Mouse (Mus musculus) adrenal gland, adult (tissue): ENCODE measurements at regions not wholly inside any gene's neighbourhood (a gene's known extent, or its start where the extent isn't known, plus 50 kb on each side); places are given as distances from the start of the nearest gene placed in this dataset.
"Not testable (repeated sequence)": the region's sequence is repeated elsewhere in the genome, so short reads cannot be mapped to it uniquely, and the experiment has no call there.

Experiments
- DNase-seq, 2 experiments: peaks; one replicate each; pipeline ENCODE4 v3.0.0; 2022 to 2023; ENCODE audit warnings: low spot score in 1 of 2; ENCODE audit not compliant: inconsistent age in 2 of 2

- DNase-seq: peak in 1 of 2 experiments; percentile 23
These were observed 292.0 kb downstream of the Gadd45g start for GRCm38 (mm10) chr13:52138331-52138945.

- DNase-seq: no peak
These were observed 292.8 kb downstream of the Gadd45g start for GRCm38 (mm10) chr13:52139140-52139809.

GRCm38 (mm10) chr13:52140221-52140620, 293.7 kb downstream of the Gadd45g start:
- peak in 1 of 2 experiments; percentile 79 for DNase-seq

GRCm38 (mm10) chr13:52144066-52144465, 297.6 kb downstream of the Gadd45g start:
- DNase-seq: not testable (repeated sequence)

- DNase-seq: no peak
These were observed 299.4 kb downstream of the Gadd45g start for GRCm38 (mm10) chr13:52145926-52146325.

GRCm38 (mm10) chr13:52150281-52150680, 303.8 kb downstream of the Gadd45g start:
- no peak for DNase-seq

GRCm38 (mm10) chr13:52151777-52152176, 305.3 kb downstream of the Gadd45g start:
- DNase-seq: no peak

GRCm38 (mm10) chr13:52152221-52152620, 305.7 kb downstream of the Gadd45g start:
- DNase-seq: no peak

- DNase-seq: peak in 1 of 2 experiments; percentile 21
These were observed 306.6 kb downstream of the Gadd45g start for GRCm38 (mm10) chr13:52153030-52153429.

- DNase-seq: peak in 1 of 2 experiments; percentile 65
These were observed 307.1 kb downstream of the Gadd45g start for GRCm38 (mm10) chr13:52153576-52153975.

- peak in 1 of 2 experiments; percentile 23 for DNase-seq
These were observed 307.8 kb downstream of the Gadd45g start for GRCm38 (mm10) chr13:52154111-52154843.

GRCm38 (mm10) chr13:52154844-52155587, 308.5 kb downstream of the Gadd45g start:
- peak in 1 of 2 experiments; percentile 60 for DNase-seq

- DNase-seq: peak in 1 of 2 experiments; percentile 16
These were observed 309.2 kb downstream of the Gadd45g start for GRCm38 (mm10) chr13:52155588-52156086.

GRCm38 (mm10) chr13:52162676-52163075, 316.2 kb downstream of the Gadd45g start:
- DNase-seq: no peak

- DNase-seq: no peak
These were observed 319.1 kb downstream of the Gadd45g start for GRCm38 (mm10) chr13:52165531-52165930.

- no peak for DNase-seq
These were observed 321.5 kb downstream of the Gadd45g start for GRCm38 (mm10) chr13:52167968-52168367.

GRCm38 (mm10) chr13:52172706-52173346, 326.3 kb downstream of the Gadd45g start:
- DNase-seq: no peak

- no peak for DNase-seq
These were observed 329.2 kb downstream of the Gadd45g start for GRCm38 (mm10) chr13:52175665-52176064.

- peak in 1 of 2 experiments; percentile 43 for DNase-seq
These were observed 333.5 kb downstream of the Gadd45g start for GRCm38 (mm10) chr13:52179977-52180376.

GRCm38 (mm10) chr13:52183635-52184034, 337.2 kb downstream of the Gadd45g start:
- DNase-seq: no peak
